Mouse (Mus musculus) heart, adult 11 months (tissue): Measurements from ENCODE around the gene Mocs2.

Source experiments
- DNase-seq: peaks from one replicate; pipeline ENCODE4 v3.0.0; 2022

Gene Mocs2

GRCm38 (mm10) chr13:114854428-114854827 is 36.4 kb downstream of the Mocs2 start:
- DNase-seq: no peak

DNA sequence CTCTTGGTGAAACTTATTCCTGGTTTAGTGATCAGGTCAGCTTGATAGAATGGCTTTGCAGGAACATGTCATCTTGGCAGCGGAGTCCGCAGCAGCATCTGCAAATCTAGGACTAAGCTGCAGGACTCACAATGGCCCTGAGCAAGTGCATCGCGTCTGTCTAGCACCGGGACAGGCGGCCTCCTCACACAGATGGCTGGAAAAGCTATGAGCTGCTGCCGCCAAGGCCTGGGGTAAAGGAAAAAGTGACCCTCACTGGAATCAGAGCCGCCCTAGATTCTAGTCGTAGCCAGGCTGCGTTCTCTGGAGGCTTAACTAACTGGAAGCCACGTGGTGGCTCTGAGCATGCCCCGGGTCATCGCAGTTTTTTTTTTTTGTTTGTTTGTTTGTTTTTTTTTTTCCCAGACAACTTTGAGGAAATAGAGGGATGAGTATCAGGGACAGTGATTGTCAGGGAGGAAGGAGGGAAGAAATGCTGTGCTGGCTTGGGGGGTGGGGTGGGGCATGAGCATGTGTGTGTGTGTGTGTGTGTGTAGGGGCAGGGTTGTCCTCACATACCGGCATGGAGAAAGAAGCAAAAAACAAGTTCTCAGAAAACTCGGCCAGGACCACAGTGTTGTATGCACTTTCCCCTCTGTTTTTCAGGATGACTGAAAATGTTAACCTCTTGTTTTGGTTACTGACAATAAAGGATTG is 37.7 kb downstream of the Mocs2 start:
- DNase-seq: peak; percentile 96

GRCm38 (mm10) chr13:114856269-114856627 is 38.2 kb downstream of the Mocs2 start:
- DNase-seq: no peak

DNA sequence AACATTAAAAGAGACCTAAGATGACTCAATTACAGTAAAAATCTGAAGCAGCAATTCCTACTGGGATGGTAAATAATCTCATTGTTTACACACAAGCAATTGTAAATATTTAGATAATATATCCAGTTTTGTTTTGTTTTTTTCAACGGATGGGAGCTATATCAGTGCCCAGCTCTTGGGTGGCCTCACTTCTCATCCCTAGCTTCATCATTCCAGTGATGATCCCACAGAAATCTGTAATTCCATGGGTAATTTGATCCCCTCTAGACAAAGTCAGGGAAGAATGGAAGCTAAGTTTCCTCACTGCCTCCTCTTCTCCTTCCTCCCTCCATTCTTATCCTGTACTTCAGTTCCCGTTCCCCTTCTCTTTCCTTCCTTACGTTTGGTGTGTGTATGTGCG is 39.5 kb downstream of the Mocs2 start:
- no peak for DNase-seq

GRCm38 (mm10) chr13:114874738-114875137 is 56.7 kb downstream of the Mocs2 start:
- no peak for DNase-seq

DNA sequence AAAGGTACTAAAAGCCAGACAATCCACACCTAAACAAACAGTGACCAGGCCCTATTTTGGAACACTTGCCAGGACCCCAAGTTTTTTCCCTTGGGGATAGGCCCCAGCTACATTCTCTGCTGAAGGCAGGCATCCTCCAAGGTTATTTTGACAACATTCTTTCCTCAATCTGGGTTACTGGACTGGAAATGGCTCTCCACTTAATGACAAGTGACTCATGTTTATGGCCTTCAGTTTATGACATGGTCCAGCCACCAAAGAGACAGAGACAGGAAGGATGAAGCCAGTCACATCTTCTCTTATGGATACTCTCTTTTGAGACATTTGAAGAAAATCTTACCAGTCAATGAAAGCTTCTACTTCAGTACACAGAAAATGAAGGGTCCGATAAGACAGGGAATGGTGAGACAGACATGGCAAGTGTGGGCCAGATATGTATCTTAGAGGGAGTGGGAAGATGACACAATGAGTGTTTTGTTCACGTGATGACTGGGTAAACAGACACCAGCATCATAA is 58.0 kb downstream of the Mocs2 start:
- no peak for DNase-seq

DNA sequence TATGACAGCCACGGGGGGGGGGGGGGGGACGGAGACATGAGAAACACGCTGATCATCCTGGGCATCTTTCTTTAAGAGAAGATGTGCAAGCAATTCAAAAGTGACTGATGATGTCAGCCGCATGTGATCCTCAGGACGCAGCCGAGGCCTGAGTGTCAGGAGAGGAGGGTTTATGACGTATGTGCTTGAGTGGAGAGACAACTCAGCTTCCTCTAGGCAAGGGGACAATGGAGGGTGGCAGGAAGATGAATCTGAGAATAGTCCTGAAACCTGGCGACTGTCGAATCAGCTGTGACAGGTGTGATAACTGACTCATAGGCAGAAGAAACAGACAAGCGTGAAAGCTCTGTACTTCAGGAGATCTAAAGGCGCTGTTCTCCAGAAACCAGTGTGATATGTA is 60.6 kb downstream of the Mocs2 start:
- no peak for DNase-seq
